Mouse (Mus musculus): ENCODE data around the gene Gpr179. TPM values are rescaled to one million over a fixed set of nuclear protein-coding genes. Genes with fewer than 3 reads are reported as not detected.
"Not testable (repeated sequence)": the region's sequence is repeated elsewhere in the genome, so short reads cannot be mapped to it uniquely, and the experiment has no call there.

The Gpr179 gene
- polyA plus RNA-seq, 1 experiment from 2014 or later, result 0.05 TPM

- peak within 1 kb of the TSS; percentile 82 for H3K27ac ChIP-seq (replicated peaks)
- peak within 1 kb of the TSS; percentile 49 for H3K4me2 ChIP-seq (replicated peaks)
- peak within 1 kb of the TSS; percentile 29 for H3K9ac ChIP-seq
- peak within 1 kb of the TSS; percentile 59 for H3K4me3 ChIP-seq (replicated peaks)
- peak; percentile 91 for ATAC-seq (ENCODE audit: insufficient number of reproducible peaks, low FRiP score, low TSS enrichment, low read depth)
- under 1% methylated on average over 50 of the region's 50 CpGs for WGBS
- no peaks in the 10 kb centered on the region for H3K27me3 ChIP-seq
- H3K4me1 ChIP-seq, result peaks cover 18% of the 10 kb centered on the region
- H3K36me3 ChIP-seq, result peaks cover 11% of the 10 kb centered on the region
- H3K9me3 ChIP-seq (replicated peaks), result no peaks in the 10 kb centered on the region
Measured at GRCm38 (mm10) chr11:97315504-97316503, 36.1 kb downstream of the Gpr179 start, which contains the start of gene Mrpl45. Mrpl45 (plus strand) TSS chr11:97315716.

- WGBS, result 43% methylated on average over 8 of the region's 8 CpGs
- Histone ChIP-seq H3K4me1 (peaks cover 25% of the 10 kb centered on the region), H3K4me2 (replicated peaks) (peak overlapping the region; percentile 49), H3K9ac (no peak overlapping the region; the same call in 1 of the 2 replicates), H3K9me3 (replicated peaks) (no peaks in the 10 kb centered on the region), H3K27ac (replicated peaks) (peak overlapping the region; percentile 82), H3K4me3 (replicated peaks) (peak overlapping the region; percentile 59), H3K27me3 (no peaks in the 10 kb centered on the region), H3K36me3 (peaks cover 8% of the 10 kb centered on the region)
- ATAC-seq (ENCODE audit: insufficient number of reproducible peaks, low FRiP score, low TSS enrichment, low read depth), result no peak
Measured at GRCm38 (mm10) chr11:97314751-97315503, 37.0 kb downstream of the Gpr179 start.

GRCm38 (mm10) chr11:97314110-97314509, 37.8 kb downstream of the Gpr179 start:
- H3K27ac ChIP-seq (replicated peaks), result no peak overlapping the region
- H3K9me3 ChIP-seq (replicated peaks), result no peaks in the 10 kb centered on the region
- H3K4me1 ChIP-seq, result peaks cover 33% of the 10 kb centered on the region
- H3K27me3 ChIP-seq, result no peaks in the 10 kb centered on the region
- no peak overlapping the region for H3K9ac ChIP-seq
- peaks cover 6% of the 10 kb centered on the region for H3K36me3 ChIP-seq
- ATAC-seq (ENCODE audit: insufficient number of reproducible peaks, low FRiP score, low TSS enrichment, low read depth), result no peak
- 95% methylated on average over 3 of the region's 3 CpGs for WGBS
- no peak overlapping the region for H3K4me2 ChIP-seq (replicated peaks)
- H3K4me3 ChIP-seq (replicated peaks), result no peak overlapping the region

- H3K4me2 ChIP-seq (replicated peaks); H3K36me3 ChIP-seq; H3K4me3 ChIP-seq (replicated peaks); H3K27me3 ChIP-seq; H3K27ac ChIP-seq (replicated peaks); H3K9ac ChIP-seq; H3K9me3 ChIP-seq (replicated peaks); ATAC-seq (ENCODE audit: insufficient number of reproducible peaks, low FRiP score, low TSS enrichment, low read depth): not testable (repeated sequence)
- WGBS, result 83% methylated on average over 1 of the region's 1 CpGs
- H3K4me1 ChIP-seq, result peaks cover 34% of the 10 kb centered on the region
Measured at GRCm38 (mm10) chr11:97312871-97313270, 39.0 kb downstream of the Gpr179 start.

- H3K27ac ChIP-seq (replicated peaks), result peak overlapping the region; percentile 87
- ATAC-seq (ENCODE audit: insufficient number of reproducible peaks, low FRiP score, low TSS enrichment, low read depth), result no peak
- H3K4me2 ChIP-seq (replicated peaks), result peak overlapping the region; percentile 79
- H3K9me3 ChIP-seq (replicated peaks), result no peaks in the 10 kb centered on the region
- H3K4me3 ChIP-seq (replicated peaks), result peak overlapping the region; percentile 43
- no peaks in the 10 kb centered on the region for H3K36me3 ChIP-seq
- 2% methylated on average over 18 of the region's 18 CpGs for WGBS
- no peaks in the 10 kb centered on the region for H3K27me3 ChIP-seq
- peaks cover 25% of the 10 kb centered on the region for H3K4me1 ChIP-seq
- no peak overlapping the region; the same call in 1 of the 2 replicates for H3K9ac ChIP-seq
Measured at GRCm38 (mm10) chr11:97310895-97311631, 40.8 kb downstream of the Gpr179 start.

- H3K4me1 ChIP-seq, result peaks cover 25% of the 10 kb centered on the region
- peak overlapping the region; percentile 79 for H3K4me2 ChIP-seq (replicated peaks)
- H3K27me3 ChIP-seq, result no peaks in the 10 kb centered on the region
- peak overlapping the region; percentile 43 for H3K4me3 ChIP-seq (replicated peaks)
- H3K9me3 ChIP-seq (replicated peaks), result no peaks in the 10 kb centered on the region
- under 1% methylated on average over 25 of the region's 25 CpGs for WGBS
- ATAC-seq (ENCODE audit: insufficient number of reproducible peaks, low FRiP score, low TSS enrichment, low read depth), result peak; percentile 80
- peak overlapping the region; percentile 39 for H3K9ac ChIP-seq
- H3K36me3 ChIP-seq, result no peaks in the 10 kb centered on the region
- peak overlapping the region; percentile 79 for H3K27ac ChIP-seq (replicated peaks)
Measured at GRCm38 (mm10) chr11:97309911-97310571, 41.8 kb downstream of the Gpr179 start.

GRCm38 (mm10) chr11:97309451-97309836, 42.4 kb downstream of the Gpr179 start:
- 3% methylated on average over 9 of the region's 9 CpGs for WGBS

GRCm38 (mm10) chr11:97308806-97309450, 42.9 kb downstream of the Gpr179 start:
- Histone ChIP-seq H3K9me3 (replicated peaks) (no peaks in the 10 kb centered on the region), H3K4me3 (replicated peaks) (peak overlapping the region; percentile 43), H3K9ac (peak overlapping the region; percentile 39; the same call in 1 of the 2 replicates), H3K27ac (replicated peaks) (peak overlapping the region; percentile 79), H3K27me3 (no peaks in the 10 kb centered on the region), H3K36me3 (no peaks in the 10 kb centered on the region), H3K4me1 (peaks cover 25% of the 10 kb centered on the region), H3K4me2 (replicated peaks) (peak overlapping the region; percentile 79)
- 36% methylated on average over 3 of the region's 3 CpGs for WGBS
- ATAC-seq (ENCODE audit: insufficient number of reproducible peaks, low FRiP score, low TSS enrichment, low read depth), result no peak

More at GRCm38 (mm10) chr11:97309451-97309836, 42.4 kb downstream of the Gpr179 start:
- Histone ChIP-seq H3K4me1 (peaks cover 25% of the 10 kb centered on the region), H3K4me3 (replicated peaks) (peak overlapping the region; percentile 43), H3K27me3 (no peaks in the 10 kb centered on the region), H3K4me2 (replicated peaks) (peak overlapping the region; percentile 79), H3K9ac (peak overlapping the region; percentile 39), H3K9me3 (replicated peaks) (no peaks in the 10 kb centered on the region), H3K27ac (replicated peaks) (peak overlapping the region; percentile 79), H3K36me3 (no peaks in the 10 kb centered on the region)
- ATAC-seq (ENCODE audit: insufficient number of reproducible peaks, low FRiP score, low TSS enrichment, low read depth), result 0 out of 2 replicates have a peak, but pooled peaks have one; percentile 50

GRCm38 (mm10) chr11:97307294-97308069, 44.4 kb downstream of the Gpr179 start:
- Histone ChIP-seq H3K27me3 (no peaks in the 10 kb centered on the region), H3K9me3 (replicated peaks) (no peaks in the 10 kb centered on the region), H3K27ac (replicated peaks) (no peak overlapping the region), H3K4me1 (peaks cover 27% of the 10 kb centered on the region), H3K4me2 (replicated peaks) (no peak overlapping the region), H3K4me3 (replicated peaks) (no peak overlapping the region), H3K9ac (no peak overlapping the region), H3K36me3 (no peaks in the 10 kb centered on the region)
- ATAC-seq (ENCODE audit: insufficient number of reproducible peaks, low FRiP score, low TSS enrichment, low read depth), result no peak
- 89% methylated on average over 11 of the region's 11 CpGs for WGBS
